Mouse (Mus musculus): ENCODE results near the gene H13.

GRCm38 (mm10) chr2:152678925-152679324 lies 9.7 kb downstream of the H13 start:
- no peak for TF ChIP-seq CTCF (IDR thresholded peaks at IDR 0.05; ENCODE audit: control insufficient read depth, insufficient read depth, insufficient read length)
- no peak for TF ChIP-seq MYOG (IDR thresholded peaks at IDR 0.05; ENCODE audit: control insufficient read depth, extremely low read depth, insufficient read length)
- TF ChIP-seq MYOD1 (IDR thresholded peaks at IDR 0.05; ENCODE audit: control insufficient read depth, insufficient read length, low read depth) = no peak
- TF ChIP-seq MAX (IDR thresholded peaks at IDR 0.05) = no peak

Measured in C2C12 (cell line).